Mouse (Mus musculus) hindbrain, embryonic 16.5 days (tissue): ENCODE results near the gene Cyp4v3. TPM values are rescaled to one million over a fixed set of nuclear protein-coding genes. Genes with fewer than 3 reads are reported as not detected.

Experiments
- ATAC-seq: fragments of 200-750 bp; cut with Nextera tagmentation; 2 replicates; pipeline ENCODE4 v1.8.0; 2017; ENCODE audit warnings: moderate TSS enrichment, moderate library complexity
- H3K27ac ChIP-seq: fragments of 300-500 bp; sonication (generic); 2 replicates; pipeline ENCODE4 v1.5.1; 2014; ENCODE audit warnings: low read depth, mild to moderate bottlenecking, control low read depth, low read length, moderate library complexity
- H3K27me3 ChIP-seq: fragments of 300-500 bp; sonication (generic); replicated peaks from 2 replicates; pipeline ENCODE4 v1.6.1; 2014; ENCODE audit warnings: low read length; ENCODE audit not compliant: control insufficient read depth, insufficient read depth
- H3K36me3 ChIP-seq: fragments of 300-500 bp; sonication (generic); 2 replicates; pipeline ENCODE4 v1.6.1; 2014; ENCODE audit warnings: mild to moderate bottlenecking, low read length, moderate library complexity, mixed read lengths; ENCODE audit not compliant: control insufficient read depth, insufficient read depth
- H3K4me1 ChIP-seq: fragments of 300-500 bp; sonication (generic); 2 replicates; pipeline ENCODE4 v1.6.1; 2014; ENCODE audit warnings: low read depth, low read length; ENCODE audit not compliant: control insufficient read depth, insufficient read depth
- H3K4me2 ChIP-seq: fragments of 300-500 bp; sonication (generic); 2 replicates; pipeline ENCODE4 v1.6.1; 2014; ENCODE audit warnings: mild to moderate bottlenecking, low read length, control low read depth, moderate library complexity
- H3K4me3 ChIP-seq: fragments of 300-500 bp; sonication (generic); 2 replicates; pipeline ENCODE4 v1.5.1; 2014; ENCODE audit warnings: mild to moderate bottlenecking, low read length, control low read depth, moderate library complexity
- H3K9ac ChIP-seq: fragments of 300-500 bp; sonication (generic); 2 replicates; pipeline ENCODE4 v1.6.1; 2014; ENCODE audit warnings: low read depth, mild to moderate bottlenecking, control low read depth, low read length, moderate library complexity
- H3K9me3 ChIP-seq: fragments of 300-500 bp; sonication (generic); 2 replicates; pipeline ENCODE4 v1.6.1; 2014; ENCODE audit warnings: mild to moderate bottlenecking, low read length, moderate library complexity; ENCODE audit not compliant: control insufficient read depth
- WGBS: fragments of 180-500 bp; shearing (Covaris S2); extraction: QIAGEN DNeasy Blood & Tissue Kit; methylation state at CpG from one replicate; pipeline ENCODE4 v1.1.7; 2014; 5-methylcytosine and 5-hydroxymethylcytosine counted together
- polyA plus RNA-seq: library from polyadenylated mRNA; unstranded; fragments of >200 nt; fragmentation: Nextera tagmentation; extraction: Ambion mirVana; gene quantifications from 2 replicates; pipeline ENCODE4 v1.2.1, GENCODE M21; 2015

Cyp4v3 gene
- polyA plus RNA-seq, 1 experiment from 2014 or later, result 1.5 TPM

- H3K9me3 ChIP-seq, result no peaks in the 10 kb centered on the region
- ATAC-seq, result no peak
- no peaks in the 10 kb centered on the region for H3K36me3 ChIP-seq
- no peak overlapping the region for H3K9ac ChIP-seq
- H3K4me2 ChIP-seq, result no peak overlapping the region
- 80% methylated on average over 4 of the region's 4 CpGs for WGBS
- H3K4me3 ChIP-seq, result no peak overlapping the region
- no peaks in the 10 kb centered on the region for H3K4me1 ChIP-seq
- no peaks in the 10 kb centered on the region for H3K27me3 ChIP-seq
- no peak overlapping the region for H3K27ac ChIP-seq
These were observed 65.2 kb downstream of the Cyp4v3 start for GRCm38 (mm10) chr8:45267611-45268391.

GRCm38 (mm10) chr8:45266993-45267392 is 66.0 kb downstream of the Cyp4v3 start:
- no peaks in the 10 kb centered on the region for H3K9me3 ChIP-seq
- no peak overlapping the region for H3K9ac ChIP-seq
- 52% methylated on average over 8 of the region's 8 CpGs for WGBS
- H3K36me3 ChIP-seq, result no peaks in the 10 kb centered on the region
- no peak overlapping the region for H3K4me3 ChIP-seq
- no peak overlapping the region for H3K4me2 ChIP-seq
- H3K27ac ChIP-seq, result no peak overlapping the region
- no peaks in the 10 kb centered on the region for H3K4me1 ChIP-seq
- ATAC-seq, result no peak
- H3K27me3 ChIP-seq, result no peaks in the 10 kb centered on the region

GRCm38 (mm10) chr8:45264918-45265317 is 68.1 kb downstream of the Cyp4v3 start:
- H3K27ac ChIP-seq, result no peak overlapping the region
- no peaks in the 10 kb centered on the region for H3K9me3 ChIP-seq
- no peak overlapping the region for H3K9ac ChIP-seq
- no peak overlapping the region for H3K4me2 ChIP-seq
- no peaks in the 10 kb centered on the region for H3K36me3 ChIP-seq
- H3K4me1 ChIP-seq, result no peaks in the 10 kb centered on the region
- WGBS, result 92% methylated on average over 4 of the region's 4 CpGs
- ATAC-seq, result no peak
- H3K27me3 ChIP-seq, result no peaks in the 10 kb centered on the region
- no peak overlapping the region for H3K4me3 ChIP-seq

- H3K4me3 ChIP-seq, result no peak overlapping the region
- no peak overlapping the region for H3K9ac ChIP-seq
- no peak overlapping the region for H3K27ac ChIP-seq
- H3K9me3 ChIP-seq, result no peaks in the 10 kb centered on the region
- no peaks in the 10 kb centered on the region for H3K36me3 ChIP-seq
- H3K27me3 ChIP-seq, result no peaks in the 10 kb centered on the region
- H3K4me2 ChIP-seq, result no peak overlapping the region
- WGBS, result 91% methylated on average over 3 of the region's 3 CpGs
- no peak for ATAC-seq
- no peaks in the 10 kb centered on the region for H3K4me1 ChIP-seq
These were observed 70.2 kb downstream of the Cyp4v3 start for GRCm38 (mm10) chr8:45262851-45263250.

GRCm38 (mm10) chr8:45261920-45262319 is 71.1 kb downstream of the Cyp4v3 start, which contains the start of gene F11:
Gene F11, minus strand, starts transcription at chr8:45262031.
- no peaks in the 10 kb centered on the region for H3K36me3 ChIP-seq
- no peak within 1 kb of the TSS for H3K4me2 ChIP-seq
- H3K9me3 ChIP-seq, result no peaks in the 10 kb centered on the region
- H3K27me3 ChIP-seq, result no peaks in the 10 kb centered on the region
- H3K9ac ChIP-seq, result no peak within 1 kb of the TSS
- H3K4me3 ChIP-seq, result no peak within 1 kb of the TSS
- no peak within 1 kb of the TSS for H3K27ac ChIP-seq
- WGBS, result 87% methylated on average over 10 of the region's 10 CpGs
- no peaks in the 10 kb centered on the region for H3K4me1 ChIP-seq
- no peak for ATAC-seq

GRCm38 (mm10) chr8:45258421-45258820 is 74.6 kb downstream of the Cyp4v3 start:
- H3K27ac ChIP-seq, result no peak overlapping the region
- no peaks in the 10 kb centered on the region for H3K9me3 ChIP-seq
- H3K9ac ChIP-seq, result no peak overlapping the region
- WGBS, result 73% methylated on average over 8 of the region's 8 CpGs
- no peaks in the 10 kb centered on the region for H3K27me3 ChIP-seq
- no peaks in the 10 kb centered on the region for H3K36me3 ChIP-seq
- H3K4me2 ChIP-seq, result no peak overlapping the region
- H3K4me1 ChIP-seq, result no peaks in the 10 kb centered on the region
- no peak for ATAC-seq
- no peak overlapping the region for H3K4me3 ChIP-seq

GRCm38 (mm10) chr8:45255040-45255439 is 78.0 kb downstream of the Cyp4v3 start:
- Histone ChIP-seq H3K27ac (no peak overlapping the region), H3K4me1 (no peaks in the 10 kb centered on the region), H3K9ac (no peak overlapping the region), H3K9me3 (no peaks in the 10 kb centered on the region), H3K4me3 (no peak overlapping the region), H3K36me3 (no peaks in the 10 kb centered on the region), H3K4me2 (no peak overlapping the region), H3K27me3 (no peaks in the 10 kb centered on the region)
- WGBS, result 82% methylated on average over 12 of the region's 12 CpGs
- ATAC-seq, result no peak

Other genes with a start within 250 kb of the Cyp4v3 start
- gene F11, start 71.2 kb downstream of the Cyp4v3 start, polyA plus RNA-seq, result not detected in 2 replicates
- 0.06 TPM in 1 of 2 replicates, not detected in the other for gene Klkb1, start 38.4 kb downstream of the Cyp4v3 start, polyA plus RNA-seq
- gene Gm45753, start 24.8 kb downstream of the Cyp4v3 start, polyA plus RNA-seq, result not detected in 2 replicates
- gene Fam149a, start 49.1 kb upstream of the Cyp4v3 start, polyA plus RNA-seq, result 14.2 and 15.7 TPM in 2 replicates
- gene Tlr3, start 77.9 kb upstream of the Cyp4v3 start, polyA plus RNA-seq, result 0.80 and 1.4 TPM in 2 replicates
- 40.8 and 53.1 TPM in 2 replicates for gene Sorbs2, start 174.6 kb upstream of the Cyp4v3 start, polyA plus RNA-seq